Comparison of ENCODE assay signal across 33 mouse cellular contexts in the genomic region with DNA sequence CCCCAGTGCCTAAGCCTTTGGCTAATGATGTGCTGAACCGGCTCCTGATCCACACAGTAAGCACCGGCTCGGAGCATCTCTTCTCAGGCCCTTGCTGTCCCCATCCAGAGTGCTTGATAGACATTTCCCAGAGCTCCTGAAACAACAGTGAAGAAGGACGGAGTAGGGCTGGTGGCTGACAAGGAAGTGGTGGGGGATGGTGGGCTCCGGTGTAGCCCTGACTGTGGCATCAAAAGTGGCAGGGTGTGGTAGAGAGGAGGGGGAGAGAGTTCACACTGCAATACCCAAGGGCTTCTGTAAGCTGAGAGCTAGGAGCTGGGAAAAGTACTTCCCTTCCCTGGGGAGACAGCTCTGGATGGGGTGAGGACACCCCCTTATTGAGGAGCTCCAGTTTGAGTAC. TPM values are rescaled to one million over a fixed set of nuclear protein-coding genes. Genes with fewer than 3 reads are reported as not detected.
"Had no signal": no experiment of that assay in that cellular context is flagged by ENCODE, and none has a peak within 500 bp of the region (broad histone marks: within the 10 kb centered on the region; RNA-seq: fewer than 3 reads in every experiment).

No protein-coding gene starts in this region.

- ATAC-seq: liver, embryonic 12.5 days; liver, postnatal 0 days; lung, postnatal 0 days; midbrain, embryonic 13.5 days; midbrain, embryonic 15.5 days; midbrain, embryonic 16.5 days had no signal

- H3K4me1 ChIP-seq: liver, embryonic 12.5 days; liver, embryonic 13.5 days; liver, embryonic 15.5 days; midbrain, embryonic 10.5 days; midbrain, embryonic 12.5 days; midbrain, embryonic 13.5 days; midbrain, embryonic 15.5 days; neural tube, embryonic 12.5 days had no signal

- H3K4me3 ChIP-seq: limb, embryonic 10.5 days; limb, embryonic 12.5 days; limb, embryonic 13.5 days; limb, embryonic 15.5 days; liver, embryonic 12.5 days; liver, embryonic 13.5 days; liver, embryonic 15.5 days; lung, embryonic 15.5 days; megakaryocyte, embryonic 14.5 days; midbrain, embryonic 10.5 days; midbrain, embryonic 12.5 days; midbrain, embryonic 13.5 days; midbrain, embryonic 15.5 days; myocyte; neural tube, embryonic 12.5 days had no signal

- H3K36me3 ChIP-seq: limb, embryonic 10.5 days; limb, embryonic 12.5 days; limb, embryonic 13.5 days; limb, embryonic 15.5 days; liver, embryonic 12.5 days; liver, embryonic 13.5 days; liver, embryonic 15.5 days; lung, embryonic 15.5 days; midbrain, embryonic 10.5 days; midbrain, embryonic 12.5 days; midbrain, embryonic 13.5 days; midbrain, embryonic 15.5 days; neural tube, embryonic 12.5 days had no signal

- H3K4me2 ChIP-seq: limb, embryonic 12.5 days; limb, embryonic 13.5 days; limb, embryonic 15.5 days; liver, embryonic 11.5 days; liver, embryonic 12.5 days; liver, embryonic 13.5 days; liver, embryonic 15.5 days; lung, embryonic 14.5 days; lung, embryonic 15.5 days; midbrain, embryonic 11.5 days; midbrain, embryonic 12.5 days; midbrain, embryonic 13.5 days; midbrain, embryonic 15.5 days; neural tube, embryonic 12.5 days had no signal

- H3K27ac ChIP-seq: limb, embryonic 10.5 days; limb, embryonic 12.5 days; limb, embryonic 13.5 days; limb, embryonic 15.5 days; liver, embryonic 12.5 days; liver, embryonic 13.5 days; liver, embryonic 14.5 days; liver, embryonic 15.5 days; lung, embryonic 15.5 days; macrophage; midbrain, embryonic 10.5 days; midbrain, embryonic 12.5 days; midbrain, embryonic 13.5 days; midbrain, embryonic 15.5 days; neural tube, embryonic 12.5 days had no signal

- H3K9me3 ChIP-seq: limb, embryonic 10.5 days; limb, embryonic 12.5 days; limb, embryonic 13.5 days; limb, embryonic 15.5 days; liver, embryonic 12.5 days; liver, embryonic 13.5 days; liver, embryonic 15.5 days; lung, embryonic 15.5 days; midbrain, embryonic 10.5 days; midbrain, embryonic 12.5 days; midbrain, embryonic 13.5 days; midbrain, embryonic 15.5 days; neural tube, embryonic 12.5 days had no signal

- DNase-seq: left cerebral cortex, postnatal 4 days; liver; liver, embryonic 13.5 days; liver, postnatal 0 days; lung, adult 2 months; lung, embryonic 14.5 days; lung, postnatal 10 days; lung, postnatal 14 days; lung, postnatal 4 days; midbrain, embryonic 14.5 days had no signal

- H3K27me3 ChIP-seq: limb, embryonic 12.5 days; limb, embryonic 13.5 days; limb, embryonic 15.5 days; liver, embryonic 12.5 days; liver, embryonic 13.5 days; liver, embryonic 15.5 days; lung, embryonic 15.5 days; midbrain, embryonic 12.5 days; midbrain, embryonic 13.5 days; midbrain, embryonic 15.5 days; neural tube, embryonic 12.5 days had no signal

- H3K9ac ChIP-seq: limb, embryonic 12.5 days; limb, embryonic 13.5 days; limb, embryonic 15.5 days; liver, embryonic 12.5 days; liver, embryonic 13.5 days; liver, embryonic 14.5 days; liver, embryonic 15.5 days; liver, postnatal 0 days; lung, embryonic 14.5 days; lung, embryonic 15.5 days; midbrain, embryonic 12.5 days; midbrain, embryonic 13.5 days; midbrain, embryonic 15.5 days; neural tube, embryonic 12.5 days had no signal

RNA-seq across cellular contexts. Expression of a gene that starts 47.8 kb away (rescaled TPM):
- total RNA-seq: megakaryocyte progenitor cell, adult 5-6 weeks; megakaryocyte-erythroid progenitor cell, adult 5-6 weeks; monocyte, adult 5-6 weeks had no signal
